Mouse (Mus musculus): ENCODE results near the gene Sugt1. TPM values are rescaled to one million over a fixed set of nuclear protein-coding genes. Genes with fewer than 3 reads are reported as not detected.
A peak's percentile ranks its signal among the peaks of the same experiment; 100 is the strongest.

Gene Sugt1
- 139 and 154 TPM in 2 replicates for polyA plus RNA-seq (2016; fragmentation: Nextera tagmentation; extraction: Ambion mirVana)

DNA sequence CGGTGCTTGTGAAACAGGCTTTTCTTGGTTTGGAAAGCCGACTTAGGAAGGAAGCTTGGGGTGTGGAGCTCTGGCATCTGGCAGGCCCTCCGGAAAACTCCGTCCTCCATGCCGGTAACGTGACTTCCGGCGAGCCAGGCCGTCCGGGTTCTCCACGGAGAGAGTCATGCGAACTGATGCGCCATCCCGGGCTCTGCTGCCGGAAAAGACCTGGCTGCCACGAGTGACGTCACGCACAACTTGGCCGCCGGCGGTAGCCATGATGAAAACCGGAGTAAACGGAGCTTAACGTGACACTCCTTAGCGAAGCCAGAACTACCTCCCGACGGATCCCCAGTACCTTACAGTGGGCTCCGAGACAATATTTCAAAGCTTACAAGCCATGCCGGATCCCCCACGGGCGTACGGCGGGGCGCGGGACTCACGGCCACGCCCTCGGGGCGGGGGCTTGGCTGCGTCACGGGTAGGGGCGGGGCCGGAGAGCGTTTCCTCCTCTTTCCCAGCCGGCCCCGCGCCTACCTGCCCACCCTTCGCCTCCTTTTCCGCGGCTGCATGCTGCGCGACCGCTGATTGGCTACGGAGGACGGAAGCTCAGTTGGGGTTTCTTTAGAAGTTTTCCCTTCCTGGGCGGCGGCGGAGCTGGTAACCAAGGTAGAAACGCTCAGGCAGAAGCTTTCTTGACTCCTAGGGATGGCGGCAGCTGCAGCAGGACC is at the start of gene Sugt1:
Sugt1 (plus strand) TSS at position 553 of the 713 bp plus-strand sequence.
- Histone ChIP-seq H3K27me3 (ENCODE audit: insufficient read depth, poor library complexity, severe bottlenecking) (no peaks in the 10 kb centered on the region), H3K36me3 (peaks cover 21% of the 10 kb centered on the region), H3K9me3 (no peaks in the 10 kb centered on the region), H3K27ac (peak within 1 kb of the TSS; percentile 96), H3K4me3 (peak within 1 kb of the TSS; percentile 63), H3K4me1 (replicated peaks) (peaks cover 26% of the 10 kb centered on the region)
- peak; percentile 95 for DNase-seq (ENCODE audit: low spot score)
- WGBS: under 1% methylated on average over 60 of the region's 60 CpGs

DNA sequence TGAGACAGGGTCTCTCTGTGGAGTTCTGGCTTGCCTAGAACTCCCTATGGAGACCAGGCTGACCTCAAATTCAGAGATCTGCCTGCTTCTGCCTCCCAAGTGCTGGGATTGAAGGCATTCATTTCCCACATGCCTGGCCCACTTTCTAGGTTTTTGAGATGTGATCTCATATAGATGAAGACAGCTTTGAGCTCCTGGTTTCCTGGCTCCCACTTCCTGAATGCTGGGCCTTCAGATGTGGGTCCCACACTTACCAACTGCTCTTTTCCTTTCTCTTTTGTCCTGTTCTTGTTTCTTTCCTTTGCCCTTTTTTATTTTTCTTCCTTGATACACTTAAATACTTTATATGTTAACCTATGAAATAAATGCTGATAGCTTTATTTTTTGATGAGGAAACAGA is 49.6 kb upstream of the Sugt1 start:
- no peaks in the 10 kb centered on the region for H3K36me3 ChIP-seq
- DNase-seq (ENCODE audit: low spot score): no peak
- no peaks in the 10 kb centered on the region for H3K4me1 ChIP-seq (replicated peaks)
- no peak overlapping the region for H3K4me3 ChIP-seq
- no peak overlapping the region for H3K27ac ChIP-seq
- H3K9me3 ChIP-seq: no peaks in the 10 kb centered on the region
- H3K27me3 ChIP-seq (ENCODE audit: insufficient read depth, poor library complexity, severe bottlenecking): no peaks in the 10 kb centered on the region

DNA sequence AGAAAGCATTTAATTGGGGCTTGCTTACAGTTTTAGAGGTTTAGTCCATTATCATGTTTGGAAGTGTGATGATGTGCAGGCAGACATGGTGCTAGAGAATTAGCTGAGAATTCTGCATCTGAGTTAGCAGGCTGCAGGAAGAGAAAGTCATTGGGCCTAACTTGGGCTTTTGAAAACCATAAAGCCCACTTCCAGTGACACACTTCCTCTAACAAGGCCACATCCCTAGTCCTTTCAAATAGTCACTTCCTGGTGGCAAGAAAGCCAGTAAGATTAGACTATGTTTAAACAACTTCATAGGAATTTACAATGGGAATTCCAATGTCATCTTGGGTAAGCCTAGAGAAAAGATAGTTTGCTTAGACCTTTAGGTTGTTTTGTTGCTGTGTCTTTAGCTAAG is 45.9 kb upstream of the Sugt1 start:
- no peaks in the 10 kb centered on the region for H3K27me3 ChIP-seq (ENCODE audit: insufficient read depth, poor library complexity, severe bottlenecking)
- no peaks in the 10 kb centered on the region for H3K36me3 ChIP-seq
- DNase-seq (ENCODE audit: low spot score): no peak
- no peaks in the 10 kb centered on the region for H3K4me1 ChIP-seq (replicated peaks)
- no peak overlapping the region for H3K27ac ChIP-seq
- no peaks in the 10 kb centered on the region for H3K9me3 ChIP-seq
- H3K4me3 ChIP-seq: no peak overlapping the region

DNA sequence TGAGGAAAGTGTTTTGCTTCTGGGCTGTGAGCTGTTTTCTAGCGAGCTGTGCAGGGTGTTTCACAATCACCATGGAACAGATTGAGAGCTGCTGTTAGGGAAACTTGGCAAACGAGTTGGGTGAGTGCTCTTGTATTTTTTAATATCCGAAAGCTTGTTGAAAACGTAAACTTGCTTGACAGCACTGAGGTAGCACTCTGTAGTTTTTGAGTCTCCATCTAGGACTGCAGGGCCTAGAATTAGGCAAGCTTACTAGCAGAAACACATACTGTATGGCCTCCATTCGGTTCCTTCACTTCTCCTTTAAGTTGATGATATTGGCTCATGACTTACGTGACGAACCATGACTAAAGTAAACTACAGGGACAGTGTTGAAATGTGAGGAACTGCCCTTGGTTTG is 38.1 kb upstream of the Sugt1 start:
- no peak for DNase-seq (ENCODE audit: low spot score)
- no peaks in the 10 kb centered on the region for H3K36me3 ChIP-seq
- no peak overlapping the region for H3K27ac ChIP-seq
- WGBS: 86% methylated on average over 7 of the region's 7 CpGs
- no peaks in the 10 kb centered on the region for H3K9me3 ChIP-seq
- no peak overlapping the region for H3K4me3 ChIP-seq
- H3K4me1 ChIP-seq (replicated peaks): no peaks in the 10 kb centered on the region
- H3K27me3 ChIP-seq (ENCODE audit: insufficient read depth, poor library complexity, severe bottlenecking): no peaks in the 10 kb centered on the region

DNA sequence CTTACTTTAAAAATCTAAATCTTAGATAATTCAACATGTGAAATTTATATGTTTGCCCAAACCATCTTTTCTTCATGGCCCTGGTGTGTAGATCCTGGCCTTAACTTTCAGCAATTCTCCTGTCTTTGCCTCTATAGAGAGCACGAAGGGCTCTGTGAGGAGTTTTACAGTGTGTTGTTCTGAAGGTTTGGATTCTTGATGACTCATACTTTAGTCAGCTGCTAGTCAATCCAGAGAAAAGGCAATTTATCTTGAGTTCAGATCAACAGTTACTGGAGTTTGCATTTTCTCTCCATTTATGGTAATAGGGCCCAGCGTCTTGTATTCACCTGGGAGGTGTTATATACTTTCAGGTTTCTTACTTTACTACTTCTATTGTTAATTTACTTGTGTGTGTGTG is 35.6 kb upstream of the Sugt1 start:
- Histone ChIP-seq H3K4me3 (no peak overlapping the region), H3K27me3 (ENCODE audit: insufficient read depth, poor library complexity, severe bottlenecking) (no peaks in the 10 kb centered on the region), H3K36me3 (no peaks in the 10 kb centered on the region), H3K4me1 (replicated peaks) (no peaks in the 10 kb centered on the region), H3K9me3 (no peaks in the 10 kb centered on the region), H3K27ac (no peak overlapping the region)
- DNase-seq (ENCODE audit: low spot score): no peak
- WGBS: 93% methylated on average over 2 of the region's 2 CpGs

DNA sequence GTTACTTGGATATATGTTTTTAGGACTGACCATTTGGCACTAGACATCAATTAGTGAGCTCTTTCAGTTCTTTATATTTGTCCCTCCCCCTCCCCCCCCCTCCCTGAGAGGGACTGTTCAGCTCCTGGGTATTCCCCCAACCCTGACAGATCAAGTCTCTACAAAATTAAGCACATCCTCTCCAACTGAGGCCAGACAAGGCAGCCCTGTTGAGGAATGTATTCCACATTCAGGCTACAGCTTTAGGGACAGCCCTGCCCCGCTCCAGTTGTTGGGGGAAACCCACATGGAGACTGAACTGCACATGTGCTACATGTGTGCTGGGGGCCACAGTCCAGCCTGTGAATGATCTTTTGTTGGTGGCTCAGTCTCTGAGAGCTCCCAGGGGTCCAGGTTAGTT is 34.6 kb upstream of the Sugt1 start:
- no peak for DNase-seq (ENCODE audit: low spot score)
- H3K4me1 ChIP-seq (replicated peaks): no peaks in the 10 kb centered on the region
- H3K27me3 ChIP-seq (ENCODE audit: insufficient read depth, poor library complexity, severe bottlenecking): no peaks in the 10 kb centered on the region
- no peaks in the 10 kb centered on the region for H3K9me3 ChIP-seq
- no peaks in the 10 kb centered on the region for H3K36me3 ChIP-seq
- no peak overlapping the region for H3K27ac ChIP-seq
- 86% methylated on average over 1 of the region's 1 CpGs for WGBS
- H3K4me3 ChIP-seq: no peak overlapping the region

DNA sequence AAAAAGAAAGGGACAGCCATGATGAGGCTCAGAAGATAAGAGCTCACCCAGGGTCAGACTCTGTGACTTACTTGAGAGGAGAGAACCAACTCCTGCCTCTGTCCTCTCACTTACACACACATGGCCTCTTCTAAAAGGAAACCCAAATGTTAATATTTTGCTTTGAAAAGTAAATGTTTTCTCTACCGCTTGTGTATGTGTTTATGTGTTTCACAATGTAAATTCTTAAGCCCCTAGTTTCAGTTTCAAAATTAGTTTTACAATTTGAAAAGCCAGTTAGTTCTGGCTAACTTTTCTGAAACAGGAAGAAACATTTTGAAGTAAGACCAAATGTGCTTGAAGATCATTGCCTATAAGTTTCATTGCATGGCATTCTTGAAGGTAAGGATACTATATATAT is 29.7 kb upstream of the Sugt1 start:
- 95% methylated on average over 1 of the region's 1 CpGs for WGBS
- Histone ChIP-seq H3K27ac (no peak overlapping the region), H3K4me3 (no peak overlapping the region), H3K36me3 (peaks cover 8% of the 10 kb centered on the region; the same call in 1 of the 2 replicates), H3K4me1 (replicated peaks) (no peaks in the 10 kb centered on the region), H3K27me3 (ENCODE audit: insufficient read depth, poor library complexity, severe bottlenecking) (no peaks in the 10 kb centered on the region), H3K9me3 (no peaks in the 10 kb centered on the region)
- DNase-seq (ENCODE audit: low spot score): no peak

DNA sequence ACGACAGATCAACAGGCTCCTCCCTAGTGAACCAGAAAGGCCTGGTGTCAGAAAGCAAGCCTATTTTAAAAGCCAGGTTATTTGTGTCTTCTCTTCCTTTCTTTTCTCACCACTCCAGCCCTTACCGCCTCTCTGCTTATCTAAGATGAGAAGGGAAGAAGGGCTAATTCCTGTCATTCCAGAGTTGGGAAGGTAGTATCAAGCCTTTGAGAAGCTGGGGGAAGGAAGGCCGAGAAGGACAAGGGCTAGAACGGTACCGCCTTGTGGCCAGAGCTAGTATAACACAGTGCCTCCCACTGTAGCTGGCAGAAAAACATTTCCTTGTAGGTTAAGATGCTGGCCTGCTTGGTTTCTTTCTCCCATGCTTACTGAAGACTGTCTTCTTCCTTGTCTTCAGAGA is 24.7 kb upstream of the Sugt1 start:
- Histone ChIP-seq H3K27me3 (ENCODE audit: insufficient read depth, poor library complexity, severe bottlenecking) (no peaks in the 10 kb centered on the region), H3K27ac (no peak overlapping the region), H3K4me1 (replicated peaks) (no peaks in the 10 kb centered on the region), H3K4me3 (no peak overlapping the region), H3K9me3 (no peaks in the 10 kb centered on the region), H3K36me3 (peaks cover 11% of the 10 kb centered on the region; the same call in 1 of the 2 replicates)
- peak; percentile 36 for DNase-seq (ENCODE audit: low spot score)
- WGBS: 23% methylated on average over 5 of the region's 5 CpGs

DNA sequence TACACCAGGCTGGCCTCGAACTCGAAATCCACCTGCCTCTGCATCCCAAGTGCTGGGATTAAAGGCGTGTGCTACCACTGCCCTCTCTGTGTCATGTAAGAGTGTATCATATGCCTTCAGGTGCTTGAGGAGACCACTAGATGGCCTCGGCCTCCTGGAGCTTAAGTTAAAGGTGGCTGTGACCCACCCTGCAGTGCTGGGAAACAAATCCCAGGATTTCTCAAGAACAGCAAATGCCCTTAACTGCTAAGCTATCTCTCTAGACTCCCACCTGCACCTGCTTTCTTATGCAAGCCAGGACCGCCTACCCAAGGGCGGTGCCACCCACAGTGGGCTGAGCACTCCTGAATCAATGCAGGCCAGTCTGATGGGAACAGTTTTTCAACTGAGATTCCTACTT is 22.7 kb upstream of the Sugt1 start:
- DNase-seq (ENCODE audit: low spot score): no peak

DNA sequence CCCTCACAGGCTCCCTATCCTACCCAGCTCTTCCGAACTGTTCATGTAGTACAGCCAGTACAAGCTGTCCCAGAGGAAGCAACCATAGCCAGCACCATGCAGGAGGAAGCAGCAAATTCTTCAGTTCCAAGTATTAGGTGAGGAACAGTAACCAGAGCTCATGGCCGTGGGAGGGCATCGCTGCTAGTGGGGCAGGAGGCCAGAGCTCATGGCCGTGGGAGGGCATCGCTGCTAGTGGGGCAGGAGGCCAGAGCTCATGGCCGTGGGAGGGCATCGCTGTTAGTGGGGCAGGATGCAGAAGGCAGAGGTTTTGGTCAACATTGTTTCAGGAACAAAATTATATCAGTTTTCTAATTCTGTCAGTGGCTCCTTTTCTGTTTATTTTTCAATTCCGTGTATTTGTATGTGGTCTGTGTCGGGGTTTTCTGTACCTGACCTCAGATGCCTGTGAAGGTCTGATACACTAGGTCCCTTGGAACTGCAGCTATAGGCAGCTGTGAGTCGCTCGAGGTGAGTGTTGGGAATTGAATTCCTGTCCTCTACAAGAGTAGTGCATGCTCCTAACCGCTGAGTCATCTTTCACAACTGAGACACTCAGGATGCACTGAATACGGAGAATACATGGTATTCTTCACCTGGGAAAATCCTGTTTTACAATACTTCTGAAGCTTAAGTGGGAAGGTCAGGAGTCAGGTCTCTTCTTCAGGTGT is 13.9 kb upstream of the Sugt1 start:
- Histone ChIP-seq H3K4me3 (no peak overlapping the region), H3K4me1 (replicated peaks) (no peaks in the 10 kb centered on the region), H3K36me3 (peaks cover 18% of the 10 kb centered on the region), H3K27ac (no peak overlapping the region), H3K9me3 (no peaks in the 10 kb centered on the region), H3K27me3 (ENCODE audit: insufficient read depth, poor library complexity, severe bottlenecking) (no peaks in the 10 kb centered on the region)
- WGBS: 89% methylated on average over 13 of the region's 13 CpGs
- no peak for DNase-seq (ENCODE audit: low spot score)

More for the DNA sequence above, 22.7 kb upstream of the Sugt1 start:
- Histone ChIP-seq H3K4me3 (no peak overlapping the region), H3K27ac (no peak overlapping the region), H3K9me3 (no peaks in the 10 kb centered on the region), H3K4me1 (replicated peaks) (no peaks in the 10 kb centered on the region), H3K27me3 (ENCODE audit: insufficient read depth, poor library complexity, severe bottlenecking) (no peaks in the 10 kb centered on the region), H3K36me3 (peaks cover 11% of the 10 kb centered on the region; the same call in 1 of the 2 replicates)
- WGBS: 64% methylated on average over 6 of the region's 6 CpGs

DNA sequence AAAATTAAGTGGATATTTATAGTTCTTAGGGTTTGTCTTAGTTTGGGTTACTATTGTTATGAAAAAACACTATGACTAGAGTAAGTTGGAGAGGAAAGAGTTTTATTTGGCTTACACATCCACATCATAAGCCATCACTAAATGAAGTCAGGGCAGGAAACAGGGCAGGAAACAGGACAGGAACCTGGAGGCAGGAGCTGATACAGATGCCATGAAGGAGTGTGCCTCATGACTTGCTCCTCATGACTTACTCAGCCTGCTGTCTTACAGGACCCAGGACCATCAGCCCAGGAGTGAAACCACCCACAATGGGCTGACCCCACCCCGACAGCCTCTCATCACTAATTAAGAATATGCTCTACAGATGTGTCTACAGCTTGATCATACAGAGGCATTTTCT is 13.1 kb upstream of the Sugt1 start:
- no peaks in the 10 kb centered on the region for H3K27me3 ChIP-seq (ENCODE audit: insufficient read depth, poor library complexity, severe bottlenecking)
- H3K4me1 ChIP-seq (replicated peaks): no peaks in the 10 kb centered on the region
- no peaks in the 10 kb centered on the region for H3K9me3 ChIP-seq
- 94% methylated on average over 1 of the region's 1 CpGs for WGBS
- H3K27ac ChIP-seq: no peak overlapping the region
- no peak overlapping the region for H3K4me3 ChIP-seq
- peaks cover 20% of the 10 kb centered on the region for H3K36me3 ChIP-seq
- DNase-seq (ENCODE audit: low spot score): no peak

DNA sequence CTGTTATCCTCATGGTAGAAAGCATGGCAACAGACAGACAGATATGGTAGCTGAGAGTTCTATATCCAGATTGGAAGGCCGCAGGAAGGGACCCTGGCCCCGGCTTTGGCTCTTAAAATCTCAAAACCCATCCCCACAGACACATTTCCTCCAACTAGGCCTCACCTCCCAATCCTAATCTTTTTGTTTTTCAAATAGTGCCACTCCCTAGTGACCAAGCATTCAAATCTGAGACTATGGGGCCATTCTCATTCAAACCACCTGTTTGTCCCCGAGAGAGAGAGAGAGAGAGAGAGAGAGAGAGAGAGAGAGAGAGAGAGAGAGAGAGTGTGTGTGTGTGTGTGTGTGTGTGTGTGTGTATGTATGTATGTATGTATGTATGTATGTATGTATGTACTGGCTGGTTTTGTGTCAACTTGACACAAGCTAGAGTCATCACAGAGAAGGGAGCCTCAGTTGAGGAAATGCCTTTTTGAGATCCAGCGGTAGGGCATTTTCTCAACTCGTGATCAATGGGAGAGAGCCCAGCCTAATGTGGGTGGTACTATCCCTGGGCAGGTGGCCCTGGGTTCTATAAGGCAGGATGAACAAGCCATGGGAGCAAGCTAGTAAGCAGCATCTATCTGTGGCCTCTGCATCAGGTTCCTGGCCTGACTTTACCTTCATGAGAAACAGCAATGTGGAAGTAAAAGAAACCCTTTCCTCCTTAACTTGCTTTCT is 3.8 kb upstream of the Sugt1 start:
- 78% methylated on average over 5 of the region's 5 CpGs for WGBS
- peaks cover 16% of the 10 kb centered on the region for H3K4me1 ChIP-seq (replicated peaks)
- no peak for DNase-seq (ENCODE audit: low spot score)
- H3K36me3 ChIP-seq: 0 out of 2 replicates have a peak, but pooled peaks cover 6% of the 10 kb centered on the region
- no peaks in the 10 kb centered on the region for H3K27me3 ChIP-seq (ENCODE audit: insufficient read depth, poor library complexity, severe bottlenecking)
- no peak overlapping the region for H3K27ac ChIP-seq
- no peaks in the 10 kb centered on the region for H3K9me3 ChIP-seq
- H3K4me3 ChIP-seq: no peak overlapping the region
